Mouse (Mus musculus): ENCODE data around the gene BC004004.
"Not testable (repeated sequence)": the region's sequence is repeated elsewhere in the genome, so short reads cannot be mapped to it uniquely, and the experiment has no call there.

BC004004 gene

DNA sequence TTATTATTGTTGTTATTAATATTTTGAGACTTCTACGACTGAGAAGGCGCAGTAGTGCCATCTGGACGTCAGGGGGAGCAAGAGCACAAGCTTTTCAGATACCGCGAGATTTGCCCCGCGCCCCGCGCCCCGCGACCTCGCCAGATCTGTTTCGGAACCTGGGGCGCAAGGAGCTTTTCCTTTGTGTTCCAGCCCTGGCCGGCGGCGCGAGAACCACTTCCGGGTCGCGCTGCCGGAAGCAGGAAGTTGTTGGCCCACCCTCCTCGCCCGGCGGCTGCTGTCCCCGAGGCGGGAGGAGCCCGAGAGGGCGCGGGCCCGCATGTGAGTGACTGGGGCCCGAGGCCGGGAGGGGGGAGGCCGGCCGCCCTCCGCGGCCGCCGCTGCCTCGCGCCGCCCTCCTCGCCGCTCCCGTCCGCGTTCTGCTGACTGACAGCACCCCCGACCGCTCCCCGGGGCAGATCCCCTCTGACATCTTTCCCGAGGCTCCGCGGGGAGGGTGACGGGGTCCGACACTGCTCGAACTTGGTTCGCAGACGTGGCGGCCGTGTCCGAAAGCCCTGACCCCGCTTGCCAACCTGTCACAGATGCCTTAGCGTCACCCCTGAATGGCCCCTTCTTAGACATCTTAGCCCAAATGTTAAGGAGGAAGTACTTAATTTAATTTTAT lies at the start of gene BC004004:
Gene BC004004, plus strand, starts transcription at position 107 of the 667 bp plus-strand sequence.
- peak; percentile 73 for DNase-seq (ENCODE audit: extremely low spot score, low read depth, low spot score)

DNA sequence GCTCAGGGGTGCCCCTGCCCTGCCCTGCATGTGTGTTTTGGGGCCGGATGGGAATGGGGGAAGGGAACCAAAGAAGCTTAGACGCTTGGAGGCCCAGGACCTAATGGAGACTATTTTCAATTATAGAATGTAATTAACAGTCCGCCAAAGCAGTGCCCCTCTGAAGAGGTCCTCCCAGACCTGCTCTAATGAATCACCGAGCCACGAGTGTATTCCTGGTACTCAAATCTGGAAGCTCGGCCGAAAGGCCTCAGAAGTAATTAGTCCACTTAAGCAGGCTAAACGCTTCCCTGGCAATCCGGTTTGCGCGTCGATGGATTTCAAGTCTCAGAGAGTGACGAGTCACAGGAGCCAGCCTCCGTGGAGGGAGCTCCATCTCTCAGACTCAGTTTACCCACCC lies 48.0 kb upstream of the BC004004 start:
- DNase-seq (ENCODE audit: extremely low spot score, low read depth, low spot score), result no peak

DNA sequence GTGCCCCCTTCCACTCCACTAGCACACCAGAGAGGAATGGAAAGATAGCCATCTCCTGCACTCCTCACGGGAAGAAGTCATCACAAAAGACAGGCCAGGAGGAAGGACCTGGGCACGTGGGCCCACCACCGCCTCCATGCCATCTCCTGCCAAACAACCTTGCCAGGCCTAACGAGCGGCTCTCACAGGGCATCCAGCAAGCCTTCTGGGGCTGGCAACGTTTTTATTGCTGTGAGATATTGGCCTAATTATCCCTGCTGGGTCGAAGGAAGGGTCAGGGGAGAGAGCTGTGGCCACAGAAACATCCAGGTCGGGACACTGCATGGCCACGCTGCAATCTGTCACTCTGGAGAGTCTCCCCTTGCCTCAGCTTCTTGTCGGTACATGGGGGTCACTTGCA lies 37.5 kb upstream of the BC004004 start:
- DNase-seq (ENCODE audit: extremely low spot score, low read depth, low spot score), result no peak

DNA sequence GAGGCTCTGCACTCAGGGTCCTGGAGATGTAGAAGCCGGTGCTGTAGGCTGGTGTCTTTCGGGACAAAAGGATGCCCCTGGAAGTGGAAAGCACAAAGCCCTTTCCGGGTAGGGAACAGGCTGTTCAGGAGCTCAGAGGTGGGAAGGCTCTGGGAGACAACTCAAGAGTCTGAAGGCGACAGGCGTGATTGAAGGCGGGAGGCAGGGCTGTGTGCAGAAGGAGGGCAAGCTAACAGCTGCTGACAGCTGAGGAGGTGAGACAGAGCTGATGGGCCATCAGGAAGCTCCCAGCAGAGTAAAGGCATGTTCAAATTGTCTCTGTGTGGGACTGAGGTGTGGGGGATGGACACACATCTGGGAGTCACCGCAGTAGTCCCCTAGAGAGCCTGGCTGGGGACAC lies 32.5 kb upstream of the BC004004 start:
- no peak for DNase-seq (ENCODE audit: extremely low spot score, low read depth, low spot score)

DNA sequence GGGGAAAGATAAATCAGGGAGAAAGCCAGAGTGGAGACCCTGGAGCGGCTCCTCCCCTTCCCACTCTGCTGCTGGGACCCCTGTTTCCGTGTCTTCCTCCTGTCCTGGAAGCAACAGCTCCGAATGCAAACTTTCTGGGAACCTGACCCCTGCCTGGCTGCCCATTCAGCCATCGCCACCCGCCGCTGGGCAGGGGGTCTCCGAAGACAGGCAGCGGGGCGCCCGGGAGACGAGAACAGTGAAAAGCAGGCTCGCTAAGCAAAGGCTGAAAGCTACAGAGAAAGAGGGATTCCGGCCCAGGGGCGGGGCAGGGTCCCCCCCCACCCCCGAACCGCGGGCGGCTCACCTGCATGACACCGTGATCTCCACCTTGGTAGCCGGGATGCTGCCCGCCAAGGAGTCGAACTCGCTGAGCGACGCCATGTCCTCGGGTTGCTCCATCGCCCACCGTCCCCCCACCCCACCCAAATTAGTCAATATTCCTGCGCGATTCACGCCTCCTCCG lies 31.3 kb upstream of the BC004004 start:
- DNase-seq (ENCODE audit: extremely low spot score, low read depth, low spot score), result no peak

DNA sequence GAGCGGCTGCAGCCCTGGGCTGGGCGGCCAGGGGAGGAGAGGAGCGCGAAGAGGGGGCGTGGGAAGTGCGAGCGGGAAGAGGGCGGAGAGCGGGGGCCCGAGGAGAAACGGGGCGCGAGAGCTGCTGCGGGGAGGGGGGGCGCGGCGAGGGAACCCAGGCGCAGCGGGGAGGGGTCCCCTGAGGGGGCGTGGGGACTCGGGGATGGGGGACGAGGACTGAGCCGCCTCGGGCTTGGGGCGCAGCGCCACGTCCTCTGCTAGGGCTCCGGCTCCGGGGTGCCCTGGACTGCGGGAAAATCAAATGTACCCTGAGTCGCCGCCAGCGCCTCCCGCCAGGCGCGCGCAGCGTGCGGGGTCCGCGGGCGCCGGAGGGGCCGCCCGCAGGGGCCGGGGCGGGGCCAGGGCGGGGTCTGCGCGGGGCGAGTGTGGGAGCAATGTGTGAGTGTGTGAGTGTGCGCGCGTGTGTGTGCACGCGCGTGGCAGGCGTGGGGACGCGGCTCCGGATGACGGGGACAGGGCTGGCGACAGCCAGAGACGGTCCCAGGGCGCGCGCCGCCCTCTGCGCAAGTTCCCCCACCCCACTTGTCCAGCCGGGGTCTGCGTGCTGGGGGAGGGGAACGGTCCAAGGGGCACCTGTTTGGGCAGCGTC lies 30.7 kb upstream of the BC004004 start, which contains the start of gene Cpne5:
Gene Cpne5, minus strand, starts transcription at position 396 of the 649 bp plus-strand sequence.
- DNase-seq (ENCODE audit: extremely low spot score, low read depth, low spot score), result no peak

DNA sequence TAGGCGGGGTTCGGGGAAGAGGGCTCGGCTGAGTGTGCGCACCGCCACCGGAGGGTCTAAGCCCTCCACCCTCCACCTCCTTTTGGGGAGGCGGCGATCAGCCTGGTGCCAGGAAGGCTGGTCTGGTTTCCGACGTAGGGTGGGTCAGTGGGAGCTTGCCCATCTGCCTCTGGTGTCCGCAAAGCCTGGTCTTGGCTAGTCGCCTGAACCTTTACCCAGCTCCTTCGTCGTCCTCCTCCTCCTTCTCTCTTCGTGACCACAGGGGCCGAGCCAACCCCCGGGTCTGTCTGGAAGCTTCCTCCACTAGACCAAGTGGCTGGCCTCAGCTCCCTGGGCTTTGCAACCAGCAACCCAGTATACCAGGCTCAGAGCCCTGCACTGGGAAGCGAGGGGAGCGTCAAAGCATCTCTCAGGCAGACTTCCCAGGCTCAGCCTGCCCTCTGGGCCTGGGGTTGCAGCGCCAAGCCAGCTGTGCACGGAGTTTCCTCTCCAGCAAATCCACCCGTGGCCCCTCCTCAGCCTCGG lies 30.1 kb upstream of the BC004004 start:
- no peak for DNase-seq (ENCODE audit: extremely low spot score, low read depth, low spot score)

DNA sequence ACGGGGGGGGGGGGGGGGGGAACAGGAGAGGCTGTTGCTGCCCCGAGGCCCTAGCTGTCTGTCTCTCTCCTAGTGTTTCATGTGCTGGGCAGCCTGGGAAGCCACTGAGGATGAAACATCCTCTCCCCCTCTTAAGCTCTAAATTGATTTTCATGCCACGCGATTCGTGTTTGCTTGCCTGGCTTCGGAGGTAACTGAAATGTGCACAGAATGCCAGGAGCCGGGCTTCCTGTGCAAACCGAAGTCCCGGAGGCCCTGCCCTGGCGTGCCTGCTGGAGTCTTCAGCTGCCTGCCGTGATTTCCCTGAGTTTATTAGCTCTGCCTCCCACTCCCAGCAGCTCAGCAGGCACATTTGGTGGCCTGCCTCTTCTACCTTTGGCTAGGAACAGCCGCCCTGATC lies 23.7 kb upstream of the BC004004 start:
- no peak for DNase-seq (ENCODE audit: extremely low spot score, low read depth, low spot score)

DNA sequence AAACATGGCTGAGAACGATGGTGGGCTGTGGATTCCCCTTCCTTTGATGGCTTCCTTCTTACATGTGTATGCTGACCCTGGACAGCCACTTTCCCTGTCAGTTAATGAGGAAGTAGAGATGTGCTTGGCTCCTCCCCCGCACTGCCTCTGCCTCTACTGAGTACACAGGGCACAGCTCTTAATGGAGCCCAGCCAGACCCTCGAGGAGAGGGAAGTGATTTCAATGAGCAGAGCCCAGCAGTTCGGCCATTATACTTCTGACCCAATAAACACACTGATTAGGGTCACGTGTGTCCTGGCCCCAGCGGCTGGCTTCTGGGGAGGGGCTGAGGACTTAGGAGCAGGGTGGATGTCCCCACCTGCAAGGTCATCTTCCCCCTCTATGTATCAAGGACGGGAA lies 22.9 kb upstream of the BC004004 start:
- no peak for DNase-seq (ENCODE audit: extremely low spot score, low read depth, low spot score)

DNA sequence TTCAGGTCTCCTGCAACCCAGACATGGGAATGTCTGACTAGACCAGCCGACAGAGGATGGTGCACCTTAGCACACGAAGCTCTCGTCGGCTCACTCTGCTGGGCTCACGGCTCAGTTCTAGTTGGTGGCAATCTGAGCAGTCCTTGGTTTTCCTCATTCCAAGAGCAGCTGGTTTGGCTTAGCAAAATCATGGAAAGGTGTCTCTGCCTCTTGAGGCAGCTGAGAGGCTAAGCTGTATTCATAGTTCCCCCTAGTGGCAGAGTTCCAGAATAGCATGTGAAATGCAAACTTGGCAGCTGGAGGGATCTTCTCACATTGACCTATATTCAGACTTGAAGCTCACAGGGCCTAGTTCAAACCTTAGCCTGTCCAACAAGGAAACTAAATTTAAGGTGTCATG lies 22.0 kb upstream of the BC004004 start:
- DNase-seq (ENCODE audit: extremely low spot score, low read depth, low spot score), result peak; percentile 81

DNA sequence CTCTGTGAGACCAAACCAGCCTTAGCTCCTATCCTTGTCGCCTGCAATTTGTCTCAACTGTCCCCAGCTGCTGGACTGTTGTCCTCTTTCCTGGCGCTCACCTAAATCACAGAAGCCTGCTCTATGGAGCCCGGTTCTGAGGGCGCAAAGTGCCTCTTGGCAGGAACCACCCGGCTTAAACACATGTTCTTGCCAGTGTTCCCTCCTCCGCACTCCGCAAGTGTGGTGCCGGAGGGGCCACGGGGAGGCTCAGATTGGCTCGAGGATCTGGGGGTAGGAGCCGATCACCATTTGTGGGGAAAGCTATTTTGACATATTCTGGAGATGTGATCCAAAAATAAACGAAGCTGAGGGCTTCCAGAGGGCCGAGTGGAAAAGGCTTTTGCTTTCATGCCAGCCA lies 20.7 kb upstream of the BC004004 start:
- DNase-seq (ENCODE audit: extremely low spot score, low read depth, low spot score), result no peak

DNA sequence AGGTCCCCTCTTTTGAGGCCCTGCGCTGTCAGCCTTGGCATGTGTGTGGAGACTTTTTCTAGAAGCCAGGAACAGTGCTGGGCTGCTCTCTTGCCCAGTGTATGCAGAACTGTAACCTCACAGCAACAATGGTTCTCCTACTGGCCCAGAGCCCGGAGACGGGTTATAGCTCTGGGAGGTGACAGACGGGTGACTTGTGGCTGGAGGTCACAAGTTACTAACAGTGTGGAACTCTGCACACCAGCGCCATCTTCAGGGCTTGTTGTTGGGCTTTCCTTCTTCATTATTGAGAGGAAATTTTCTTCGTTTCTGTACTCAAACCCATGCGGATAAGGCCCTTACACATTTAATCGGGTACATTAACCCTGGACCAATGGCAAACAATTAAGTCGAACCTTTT lies 19.1 kb upstream of the BC004004 start:
- no peak for DNase-seq (ENCODE audit: extremely low spot score, low read depth, low spot score)

DNA sequence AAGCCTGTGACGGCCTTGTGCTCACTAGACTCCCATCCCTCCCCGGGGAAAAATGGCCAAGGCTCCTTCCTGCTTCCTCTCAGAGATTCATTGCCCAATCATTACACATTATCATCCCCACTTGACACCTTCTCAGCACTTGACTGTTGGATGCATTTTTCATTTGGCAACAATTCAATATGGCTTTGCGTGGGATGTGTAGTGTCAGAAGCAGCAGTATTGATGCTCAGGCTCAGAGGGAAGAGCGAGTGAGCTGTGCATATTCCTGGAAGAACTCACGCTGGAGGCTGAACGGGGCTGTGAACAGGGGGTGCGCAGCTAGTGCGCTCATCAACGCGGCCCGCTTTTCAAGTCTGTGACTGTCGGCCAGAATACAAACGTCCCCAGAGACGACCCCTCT lies 17.6 kb upstream of the BC004004 start:
- DNase-seq (ENCODE audit: extremely low spot score, low read depth, low spot score), result not testable (repeated sequence)

DNA sequence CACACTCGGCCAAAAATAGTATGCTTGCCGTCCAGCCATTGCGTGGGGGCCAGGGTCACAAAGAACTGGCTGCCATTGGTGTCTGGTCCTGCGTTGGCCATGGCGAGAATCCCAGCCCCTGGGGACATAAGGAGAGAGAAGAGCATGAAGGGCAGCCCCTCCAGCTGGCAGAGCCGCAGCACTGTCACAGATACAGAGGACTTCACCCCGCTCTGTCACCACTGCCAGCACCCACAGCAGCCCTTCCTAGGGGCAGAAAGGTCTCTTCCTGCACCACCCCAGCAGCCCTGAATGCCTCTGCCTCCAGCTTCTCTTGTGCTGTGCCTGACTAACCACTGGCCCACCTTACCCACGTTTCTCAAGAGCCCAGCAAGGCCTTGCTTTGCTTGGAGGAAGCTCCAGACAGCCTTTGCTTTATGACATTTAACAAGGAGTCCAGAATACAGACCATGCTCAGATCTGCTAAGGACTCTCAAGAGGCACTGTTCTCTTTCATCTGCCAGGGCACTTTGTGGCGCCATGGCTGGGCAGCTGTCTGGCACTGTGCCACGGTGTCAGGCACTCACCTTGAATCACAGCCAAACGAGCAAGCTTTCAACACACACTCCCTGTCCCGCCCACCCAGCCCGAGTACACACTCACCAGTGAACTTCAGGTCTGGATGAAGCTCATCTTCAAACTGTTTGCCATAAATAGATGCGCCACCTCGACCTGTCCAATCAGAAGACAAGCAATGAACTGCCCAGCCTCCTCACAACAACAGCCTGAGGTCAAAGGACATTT lies 16.8 kb upstream of the BC004004 start:
- no peak for DNase-seq (ENCODE audit: extremely low spot score, low read depth, low spot score)

DNA sequence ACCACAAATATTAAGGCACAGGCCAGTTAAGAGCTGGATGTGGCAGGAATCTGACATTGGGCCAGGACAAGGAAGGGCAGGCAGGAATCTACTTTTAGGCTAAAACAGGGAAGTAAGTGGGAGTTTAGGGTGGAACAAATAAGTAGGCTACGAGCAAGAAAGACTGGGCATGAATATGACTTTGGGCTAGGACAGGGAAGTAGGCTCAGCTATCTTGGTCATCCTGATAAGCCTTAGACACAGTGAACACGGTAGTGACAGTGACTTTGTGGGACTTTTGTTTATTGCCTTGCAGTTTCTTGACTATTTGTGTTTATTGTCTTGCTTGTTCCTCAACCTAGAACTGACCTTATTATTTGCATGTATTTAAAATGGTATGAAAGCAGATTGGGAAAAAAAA lies 15.4 kb upstream of the BC004004 start:
- DNase-seq (ENCODE audit: extremely low spot score, low read depth, low spot score), result no peak

DNA sequence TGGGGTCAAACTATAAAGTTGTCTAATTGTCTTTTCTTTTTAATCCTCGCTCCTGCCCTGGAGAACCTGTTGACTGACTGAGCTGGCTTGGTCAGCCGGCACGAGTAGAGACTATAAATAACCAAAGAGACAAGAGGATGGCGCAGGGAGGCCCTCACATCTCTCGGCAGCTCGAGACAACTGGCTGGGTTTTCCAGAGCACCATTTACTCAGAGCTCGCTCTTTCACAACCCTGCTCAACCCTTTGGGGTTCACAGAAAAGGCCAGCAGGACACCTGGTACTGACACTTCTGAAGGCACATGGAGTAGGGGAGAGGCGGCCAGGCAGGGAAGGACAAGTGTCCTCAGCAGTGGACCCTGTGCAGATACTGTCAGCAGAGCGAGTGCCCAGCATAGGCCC lies 14.9 kb upstream of the BC004004 start:
- DNase-seq (ENCODE audit: extremely low spot score, low read depth, low spot score), result no peak

DNA sequence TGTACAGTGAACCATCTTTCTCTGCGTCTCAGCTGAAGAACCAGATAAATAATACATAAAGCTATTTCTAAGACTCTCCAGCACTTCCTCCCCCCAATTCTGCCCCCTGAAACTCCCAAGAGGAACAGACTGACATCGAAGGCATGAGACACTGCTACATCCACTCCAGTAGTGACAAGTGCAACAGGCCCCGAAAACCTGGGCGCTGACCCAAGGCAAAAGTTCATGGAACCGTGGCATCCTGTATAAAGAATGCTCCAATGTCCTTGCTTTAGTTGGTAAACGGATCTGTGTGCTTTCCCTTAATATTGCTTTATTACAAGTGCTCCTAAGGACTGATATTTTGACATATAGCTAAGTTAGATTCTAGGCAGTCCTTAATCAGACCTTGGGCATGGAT lies 13.8 kb upstream of the BC004004 start:
- DNase-seq (ENCODE audit: extremely low spot score, low read depth, low spot score), result not testable (repeated sequence)

DNA sequence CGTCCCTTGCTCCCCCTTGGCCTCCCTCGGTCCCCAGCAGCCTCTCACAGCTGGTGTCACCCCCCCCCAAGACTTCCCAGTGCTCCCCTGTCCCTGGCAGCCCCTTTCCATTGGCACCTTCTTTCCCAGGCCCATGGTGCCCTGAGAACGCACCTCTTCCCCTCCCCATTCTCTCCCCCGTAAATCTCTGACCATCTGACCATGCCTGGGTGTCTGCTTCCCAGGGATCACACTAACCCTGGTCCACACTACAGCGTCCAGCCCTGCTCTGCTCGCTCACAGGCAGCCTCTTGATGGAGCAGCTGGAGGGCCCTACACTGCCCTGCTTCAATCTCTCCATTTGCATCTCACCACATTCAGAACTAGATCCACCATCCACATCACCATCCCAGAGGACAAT lies 12.1 kb upstream of the BC004004 start:
- no peak for DNase-seq (ENCODE audit: extremely low spot score, low read depth, low spot score)

DNA sequence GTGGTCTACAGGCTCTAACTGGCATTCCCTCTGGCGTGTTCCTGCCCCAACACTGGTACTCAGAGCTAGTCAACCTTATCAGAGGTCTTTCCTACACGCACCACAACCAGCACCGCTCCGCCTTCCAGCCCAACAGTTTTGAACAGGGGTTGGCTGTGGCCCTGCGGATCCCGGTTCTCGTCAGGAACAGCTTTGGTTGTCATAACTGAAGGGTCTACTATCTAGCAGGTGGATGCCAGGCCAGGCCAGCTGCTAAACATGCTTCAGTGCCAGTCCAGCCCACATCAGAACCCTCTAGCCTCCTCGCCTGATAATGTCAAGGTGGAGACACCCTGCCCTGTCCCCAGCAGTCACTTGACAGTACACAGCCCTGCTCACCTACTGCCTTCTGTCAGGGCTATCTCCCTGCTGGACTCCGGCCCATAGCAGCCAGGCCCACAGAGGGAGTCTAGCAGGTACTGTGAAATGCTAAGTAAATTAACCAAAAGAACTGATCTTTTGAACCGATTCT lies 11.5 kb upstream of the BC004004 start:
- DNase-seq (ENCODE audit: extremely low spot score, low read depth, low spot score), result no peak

DNA sequence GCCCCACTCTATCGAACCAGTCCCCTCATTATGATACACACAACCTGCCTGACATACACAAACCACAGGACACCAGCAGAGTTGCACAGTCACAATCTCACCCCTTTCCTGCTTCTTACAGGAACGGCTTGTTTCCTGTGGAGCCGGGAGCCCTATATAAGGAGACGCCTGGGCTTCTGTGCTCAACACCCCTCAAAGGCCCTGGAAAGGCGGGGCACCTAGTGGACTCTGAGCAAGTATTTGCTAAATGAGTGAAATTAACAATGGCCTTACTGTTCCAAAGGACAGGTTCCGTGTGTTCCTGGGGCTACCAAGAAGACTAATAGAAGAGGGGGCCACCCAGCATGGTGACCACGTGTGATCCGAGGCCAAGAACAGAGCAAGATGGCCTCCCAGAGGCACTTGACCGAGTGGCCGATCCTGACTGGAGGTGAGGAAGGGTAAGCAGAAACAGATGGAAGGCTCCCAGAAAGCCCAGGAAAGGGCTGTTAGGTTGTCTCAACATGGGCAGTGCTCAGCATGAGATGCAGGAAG lies 10.5 kb upstream of the BC004004 start:
- DNase-seq (ENCODE audit: extremely low spot score, low read depth, low spot score), result no peak

DNA sequence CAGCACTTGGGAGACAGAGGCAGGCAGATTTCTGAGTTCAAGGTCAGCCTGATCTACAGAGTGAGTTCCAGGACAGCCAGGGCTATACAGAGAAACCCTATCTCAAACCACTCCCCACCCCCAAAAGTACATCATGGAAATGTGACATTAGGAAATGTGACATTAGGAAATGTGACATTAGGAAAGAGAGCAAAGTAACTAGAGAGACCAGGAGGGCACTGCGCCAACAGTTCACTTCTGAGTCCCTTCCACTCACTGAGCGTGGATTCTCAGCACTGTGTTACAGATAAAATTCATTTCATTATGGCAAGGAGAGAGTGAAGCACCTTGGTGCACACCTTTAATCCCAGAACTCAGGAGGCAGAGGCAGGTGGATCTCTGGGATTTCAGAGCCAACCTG lies 9.7 kb upstream of the BC004004 start:
- DNase-seq (ENCODE audit: extremely low spot score, low read depth, low spot score), result no peak
